Mouse (Mus musculus) kidney, postnatal 4 days (tissue): ENCODE data around the gene Paqr3.
A peak's percentile ranks its signal among the peaks of the same experiment; 100 is the strongest.

Experiments used
- DNase-seq, 2 experiments: peaks; one replicate each; pipeline ENCODE4 v3.0.0; 2021; ENCODE audit warnings: mixed read lengths in 2 of 2

Paqr3 gene

DNA sequence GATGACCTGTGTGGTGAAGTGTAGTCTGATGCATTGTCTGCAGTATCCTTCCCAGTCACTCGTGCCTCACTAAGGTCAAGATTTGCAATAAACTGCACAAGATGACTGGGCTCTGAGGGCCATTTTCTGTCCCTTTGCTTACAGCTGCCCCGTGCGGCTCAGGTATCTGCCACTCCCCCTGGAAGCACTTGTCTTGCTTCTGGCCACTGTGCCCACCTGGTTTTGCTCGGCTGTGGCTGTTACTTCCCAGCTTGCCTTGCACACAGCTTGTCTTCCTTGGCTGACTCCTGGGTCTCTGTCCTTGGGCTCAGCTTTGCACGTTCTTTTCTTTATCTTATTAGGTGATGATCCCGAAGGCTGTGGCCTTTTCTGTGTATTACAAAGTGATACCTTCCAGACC lies 27.7 kb downstream of the Paqr3 start:
- DNase-seq: no peak

DNA sequence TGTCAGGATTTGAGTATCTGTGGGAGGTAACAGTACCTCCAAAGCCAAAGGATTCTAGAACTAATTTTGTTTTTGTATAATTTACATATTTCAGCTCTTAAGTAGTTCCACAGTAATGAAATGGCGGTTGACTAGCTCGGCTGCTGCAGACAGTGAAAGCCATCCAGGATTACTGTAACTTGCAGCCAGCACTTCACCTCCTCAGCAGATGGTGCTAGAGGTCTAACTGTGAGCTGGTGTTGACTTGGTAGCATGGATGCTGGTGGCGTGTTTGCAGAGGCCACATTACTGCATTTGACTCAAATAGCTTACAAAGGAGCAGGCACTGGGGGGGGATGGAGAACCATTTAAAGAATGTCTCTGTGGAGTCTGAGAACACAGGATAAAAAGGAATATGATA lies 29.9 kb downstream of the Paqr3 start:
- peak in 1 of 2 experiments; percentile 18 for DNase-seq

DNA sequence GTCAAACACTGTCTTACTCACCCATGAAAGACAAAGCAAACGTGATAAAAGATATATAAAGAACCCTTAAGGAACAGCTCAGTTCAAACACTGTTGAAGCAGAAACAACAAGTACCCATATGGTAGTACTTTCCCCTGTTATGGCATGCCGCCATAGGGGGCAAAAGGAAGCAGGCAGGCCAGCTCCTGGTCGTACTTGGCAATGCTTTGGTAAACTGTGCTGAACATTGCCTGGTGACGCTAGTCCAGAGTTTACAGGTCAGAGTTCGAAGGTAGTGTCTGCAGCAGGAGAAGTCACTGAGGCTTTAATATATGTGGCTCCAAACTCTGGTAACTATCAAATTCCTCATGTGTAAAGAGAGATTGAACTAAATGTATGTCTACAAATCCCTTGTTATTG lies 32.8 kb downstream of the Paqr3 start:
- no peak for DNase-seq

DNA sequence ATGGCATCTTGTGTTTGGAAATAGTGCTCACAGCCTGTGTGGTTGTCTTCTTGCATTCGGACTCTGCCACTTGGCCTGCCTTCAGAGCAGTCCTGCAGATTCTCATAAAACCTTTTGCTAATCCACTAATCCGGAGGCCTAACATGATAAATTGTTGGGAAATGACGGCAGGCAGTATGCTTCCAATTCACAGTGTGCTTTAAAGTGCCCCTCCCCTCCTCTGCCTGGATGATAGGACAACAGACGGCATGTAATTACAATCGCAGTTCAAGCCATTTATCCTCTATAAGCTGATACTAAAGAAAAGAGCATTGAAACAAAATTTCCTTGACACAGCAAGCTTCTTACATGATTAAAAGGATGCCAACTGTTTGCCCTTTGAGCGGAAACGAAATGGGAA lies 33.7 kb downstream of the Paqr3 start:
- no peak for DNase-seq

- no peak for DNase-seq
Observed at GRCm38 (mm10) chr5:97076167-97076566, 35.2 kb downstream of the Paqr3 start.

DNA sequence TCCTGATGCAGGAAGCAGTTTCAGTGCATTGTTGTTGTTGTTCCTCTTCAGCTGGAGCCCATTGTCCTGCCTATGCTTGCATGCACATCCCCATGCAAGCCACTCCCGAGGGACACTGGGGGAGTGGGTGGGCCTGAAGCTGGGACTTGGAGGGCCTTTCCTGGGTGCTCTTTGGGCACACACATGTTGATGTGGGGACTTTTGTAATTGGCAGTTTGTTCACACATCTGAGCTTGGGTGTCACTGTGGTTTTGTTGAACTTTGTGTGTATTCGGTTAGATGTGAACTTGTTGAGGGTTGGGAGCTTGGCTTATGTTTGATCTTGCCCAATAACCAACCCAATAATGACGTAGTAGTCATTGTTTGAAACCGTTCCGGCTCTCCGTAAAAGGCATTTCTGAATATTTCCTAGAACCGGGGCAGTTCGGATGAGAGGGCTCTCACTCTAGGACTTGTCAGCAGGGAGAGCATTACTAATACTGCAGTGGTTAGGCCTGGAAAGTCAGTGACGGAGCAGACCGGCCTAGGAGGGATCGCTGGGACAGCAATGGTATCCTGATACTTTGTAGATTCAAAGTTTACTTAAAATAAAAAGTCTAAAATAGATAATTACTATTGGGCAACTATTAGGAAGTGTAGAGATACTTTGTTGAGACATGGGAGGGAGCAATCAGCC lies 35.8 kb downstream of the Paqr3 start:
- DNase-seq: no peak

DNA sequence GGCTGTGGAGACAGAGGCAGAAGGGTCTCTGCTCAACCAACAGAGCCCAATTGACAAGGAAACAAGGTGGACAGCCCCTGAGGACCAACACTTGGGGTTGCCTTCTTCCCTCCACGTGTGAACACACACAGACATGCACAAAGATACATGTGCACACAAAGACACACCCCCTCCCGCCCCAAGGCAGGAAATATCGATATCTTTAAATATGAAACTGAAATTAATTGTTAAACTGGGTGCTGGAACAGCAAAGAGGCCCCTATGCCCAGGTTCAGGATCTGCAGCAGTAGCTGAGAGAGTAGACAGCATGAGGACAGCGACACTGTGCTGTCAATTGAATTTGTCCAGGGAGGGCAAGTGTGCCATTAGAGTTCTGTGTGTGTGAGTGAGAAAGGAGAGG lies 45.6 kb downstream of the Paqr3 start:
- DNase-seq: no peak

DNA sequence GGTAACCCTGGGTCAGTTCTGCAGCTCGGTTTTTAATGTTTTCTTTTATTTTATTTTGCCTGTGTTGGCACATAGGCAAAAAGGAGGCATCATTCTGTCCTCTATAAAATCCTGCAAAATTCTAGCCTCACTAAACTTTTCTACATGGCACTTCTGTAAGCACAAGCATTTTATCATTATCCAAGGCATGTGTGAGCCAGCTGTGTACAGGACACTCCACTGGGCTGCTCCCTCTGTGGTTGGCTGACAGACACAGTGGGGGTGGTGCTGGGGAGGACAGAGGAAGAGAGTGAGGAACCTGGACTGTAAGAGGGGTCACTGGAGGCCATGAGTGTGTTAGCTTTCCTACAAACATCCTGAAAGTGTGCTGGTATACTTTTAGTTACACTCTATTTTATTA lies 49.4 kb downstream of the Paqr3 start:
- DNase-seq: no peak

- DNase-seq: no peak
Observed at GRCm38 (mm10) chr5:97060864-97061263, 50.5 kb downstream of the Paqr3 start.

GRCm38 (mm10) chr5:97056791-97057450 lies 54.5 kb downstream of the Paqr3 start:
- DNase-seq: no peak

GRCm38 (mm10) chr5:97056359-97056758 lies 55.0 kb downstream of the Paqr3 start:
- DNase-seq: no peak

DNA sequence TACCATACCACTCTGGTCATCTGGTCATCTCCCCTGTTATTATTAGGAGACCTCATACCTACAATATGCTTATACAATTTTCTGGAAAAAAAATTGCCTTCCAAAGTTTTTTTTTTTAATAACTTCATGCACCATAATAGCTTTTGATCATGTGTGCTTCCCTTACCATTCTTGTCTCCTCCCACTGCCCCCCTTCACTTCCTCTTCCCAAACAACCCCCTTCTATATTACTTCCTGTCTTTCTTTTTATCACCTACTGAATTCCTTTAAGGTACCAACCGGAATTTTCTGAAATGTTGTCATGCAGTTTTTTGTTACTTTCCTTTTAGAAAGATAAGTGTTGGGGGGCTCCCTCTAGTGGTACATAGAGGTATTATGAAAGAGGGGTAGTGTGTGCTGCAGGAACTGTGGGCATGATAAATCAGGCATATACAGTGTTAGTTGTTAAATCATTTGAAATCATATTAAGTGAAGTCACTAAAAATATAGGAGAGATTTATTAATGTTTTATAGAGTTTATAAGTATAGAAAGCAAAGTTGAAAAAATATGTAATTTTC lies 55.8 kb downstream of the Paqr3 start:
- DNase-seq: peak in 1 of 2 experiments; percentile 33

DNA sequence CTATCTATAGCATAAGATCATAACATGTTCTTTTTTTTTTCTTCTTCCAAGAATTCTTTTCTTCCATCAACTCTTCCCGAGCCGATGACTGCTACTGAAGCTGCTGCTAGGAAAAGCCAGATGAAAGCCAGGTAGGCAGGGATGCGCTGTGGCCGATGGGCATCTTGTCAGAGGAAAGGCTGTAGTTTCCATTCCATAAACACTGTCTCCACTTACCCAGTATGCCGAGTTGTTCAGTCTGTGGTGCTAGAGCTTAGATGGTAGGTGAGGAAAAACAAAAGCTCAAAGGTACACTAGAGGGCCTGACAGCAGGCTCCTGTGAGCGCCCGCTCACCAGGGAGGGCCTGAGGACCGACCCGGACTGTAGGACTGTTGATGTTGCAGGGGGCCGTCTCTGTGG lies 56.6 kb downstream of the Paqr3 start:
- no peak for DNase-seq

DNA sequence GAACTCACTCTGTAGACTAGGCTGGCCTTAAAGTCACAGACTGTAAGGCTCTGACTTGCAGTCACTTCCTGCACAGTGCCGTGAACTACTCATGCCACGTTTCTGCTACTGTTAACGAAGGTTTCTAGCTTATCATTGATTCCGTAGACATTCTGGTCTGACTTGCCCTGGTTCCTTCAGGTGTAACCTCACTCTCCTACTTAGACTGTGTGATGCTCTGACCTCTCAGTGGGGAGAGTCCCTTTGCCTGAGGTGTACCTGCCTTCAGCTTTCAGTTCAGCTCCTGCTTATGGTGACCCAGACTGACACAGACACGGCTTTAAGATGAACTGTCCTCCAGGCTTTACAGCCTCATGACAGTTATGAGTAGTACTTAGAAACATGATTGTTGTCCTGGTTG lies 57.2 kb downstream of the Paqr3 start:
- no peak for DNase-seq

DNA sequence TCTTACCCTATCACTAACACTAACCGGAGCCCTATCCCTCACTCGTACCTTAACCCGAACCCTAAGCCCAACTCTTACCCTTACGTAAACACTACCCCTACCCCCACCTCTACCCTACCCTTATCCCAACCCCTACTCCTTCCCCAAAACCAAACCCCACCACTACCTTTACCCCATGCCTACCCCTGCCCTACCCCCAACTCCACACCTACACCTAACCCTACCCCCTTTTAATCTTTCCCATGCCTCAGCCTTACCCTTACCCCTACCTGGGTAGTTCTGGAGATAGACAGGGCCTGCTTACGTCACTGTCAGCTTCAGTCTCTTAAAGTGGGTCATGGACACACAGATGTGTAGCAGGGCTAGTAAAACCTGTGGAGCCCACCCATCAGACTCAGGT lies 62.5 kb downstream of the Paqr3 start:
- no peak for DNase-seq

DNA sequence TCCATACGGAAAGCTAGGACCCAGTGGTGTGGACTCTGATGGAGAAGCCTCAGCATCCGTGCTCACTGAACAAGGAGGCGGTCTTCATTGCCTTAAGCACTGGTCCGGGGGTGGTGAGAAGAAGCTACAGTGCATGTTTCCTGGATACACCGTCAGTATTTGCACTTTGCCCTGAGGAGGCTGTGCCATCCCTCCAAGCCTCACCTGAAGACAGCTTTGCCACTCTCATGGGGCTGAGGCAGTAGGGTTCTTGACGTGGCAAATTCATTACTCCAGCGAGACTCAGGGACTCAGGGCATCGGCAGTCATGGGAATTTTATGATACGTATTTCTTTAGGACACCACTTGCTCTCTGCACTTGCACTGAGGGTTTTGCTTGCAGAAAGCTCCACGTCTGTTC lies 64.7 kb downstream of the Paqr3 start:
- DNase-seq: no peak

- DNase-seq: no peak
Observed at GRCm38 (mm10) chr5:97045260-97045659, 66.1 kb downstream of the Paqr3 start.
